Mouse (Mus musculus) heart, embryonic 16.5 days (tissue): ENCODE measurements around the gene Pdcd2l. TPM values are rescaled to one million over a fixed set of nuclear protein-coding genes. Genes with fewer than 3 reads are reported as not detected.
"Not testable (repeated sequence)": the region's sequence is repeated elsewhere in the genome, so short reads cannot be mapped to it uniquely, and the experiment has no call there.

Source experiments
- ATAC-seq: fragments of 200-750 bp; cut with Nextera tagmentation; replicated peaks from 2 replicates; pipeline ENCODE4 v1.8.0; 2017; ENCODE audit warnings: moderate number of reproducible peaks; ENCODE audit not compliant: insufficient read depth, low FRiP score; ENCODE audit errors: extremely low read depth
- H3K27ac ChIP-seq: fragments of 300-500 bp; sonication (generic); 2 replicates; pipeline ENCODE4 v1.5.1; 2014; ENCODE audit warnings: mild to moderate bottlenecking, low read length, control low read depth, moderate library complexity
- H3K27me3 ChIP-seq: fragments of 300-500 bp; sonication (generic); 2 replicates; pipeline ENCODE4 v1.6.1; 2014; ENCODE audit warnings: low read length, mixed read lengths; ENCODE audit not compliant: control insufficient read depth, insufficient read depth
- H3K36me3 ChIP-seq: fragments of 300-500 bp; sonication (generic); 2 replicates; pipeline ENCODE4 v1.6.1; 2014; ENCODE audit not compliant: control insufficient read depth, insufficient read depth
- H3K4me1 ChIP-seq: fragments of 300-500 bp; sonication (generic); 2 replicates; pipeline ENCODE4 v1.6.1; 2014; ENCODE audit warnings: low read length, mixed read lengths; ENCODE audit not compliant: control insufficient read depth, insufficient read depth
- H3K4me2 ChIP-seq: fragments of 300-500 bp; sonication (generic); 2 replicates; pipeline ENCODE4 v1.6.1; 2014; ENCODE audit warnings: low read depth, mild to moderate bottlenecking, control low read depth, low read length
- H3K4me3 ChIP-seq: fragments of 300-500 bp; sonication (generic); 2 replicates; pipeline ENCODE4 v1.5.1; 2014; ENCODE audit warnings: mild to moderate bottlenecking, control low read depth, low read length
- H3K9ac ChIP-seq: fragments of 300-500 bp; sonication (generic); 2 replicates; pipeline ENCODE4 v1.6.1; 2014; ENCODE audit warnings: low read length, control low read depth
- H3K9me3 ChIP-seq: fragments of 300-500 bp; sonication (generic); replicated peaks from 2 replicates; pipeline ENCODE4 v1.6.1; 2016; ENCODE audit warnings: low read length; ENCODE audit not compliant: control insufficient read depth
- WGBS: fragments of 180-500 bp; shearing (Covaris S2); extraction: QIAGEN DNeasy Blood & Tissue Kit; methylation state at CpG from one replicate; pipeline ENCODE4 v1.1.7; 2014; 5-methylcytosine and 5-hydroxymethylcytosine counted together
- polyA plus RNA-seq: library from polyadenylated mRNA; unstranded; fragments of >200 nt; fragmentation: Nextera tagmentation; extraction: Ambion mirVana; gene quantifications from 2 replicates; pipeline ENCODE4 v1.2.1, GENCODE M21; 2015

Gene Pdcd2l
- polyA plus RNA-seq, 1 experiment from 2014 or later, result 59.5 TPM

- WGBS, result 53% methylated on average over 3 of the region's 3 CpGs
- Histone ChIP-seq H3K9me3 (no peaks in the 10 kb centered on the region), H3K4me2 (no peak overlapping the region), H3K27ac (no peak overlapping the region), H3K4me1 (peaks cover 9% of the 10 kb centered on the region), H3K36me3 (peaks cover 29% of the 10 kb centered on the region), H3K4me3 (no peak overlapping the region), H3K27me3 (no peaks in the 10 kb centered on the region), H3K9ac (no peak overlapping the region)
- ATAC-seq, result no peak
Measured at GRCm38 (mm10) chr7:34198346-34198745, 1.9 kb upstream of the Pdcd2l start.

- H3K9ac ChIP-seq, result peak overlapping the region; percentile 87
- H3K9me3 ChIP-seq, result no peaks in the 10 kb centered on the region
- no peak overlapping the region; the same call in 1 of the 2 replicates for H3K27ac ChIP-seq
- peak overlapping the region; percentile 70 for H3K4me3 ChIP-seq
- H3K27me3 ChIP-seq, result no peaks in the 10 kb centered on the region
- H3K36me3 ChIP-seq, result peaks cover 13% of the 10 kb centered on the region
- peak overlapping the region; percentile 89 for H3K4me2 ChIP-seq
- ATAC-seq, result no peak
- 40% methylated on average over 3 of the region's 3 CpGs for WGBS
- peaks cover 6% of the 10 kb centered on the region for H3K4me1 ChIP-seq
Measured at GRCm38 (mm10) chr7:34195632-34196031, 829 bp downstream of the Pdcd2l start.

- peaks cover 28% of the 10 kb centered on the region for H3K36me3 ChIP-seq
- H3K27ac ChIP-seq, result no peak overlapping the region
- WGBS, result 86% methylated on average over 6 of the region's 6 CpGs
Measured at GRCm38 (mm10) chr7:34192825-34193224, 3.6 kb downstream of the Pdcd2l start.

GRCm38 (mm10) chr7:34189376-34189989 lies 7.0 kb downstream of the Pdcd2l start:
- no peaks in the 10 kb centered on the region for H3K4me1 ChIP-seq
- WGBS, result 81% methylated on average over 12 of the region's 12 CpGs
- H3K9ac ChIP-seq, result no peak overlapping the region
- peaks cover 53% of the 10 kb centered on the region for H3K36me3 ChIP-seq
- no peak for ATAC-seq
- H3K9me3 ChIP-seq, result no peaks in the 10 kb centered on the region
- H3K27me3 ChIP-seq, result no peaks in the 10 kb centered on the region
- H3K27ac ChIP-seq, result no peak overlapping the region
- no peak overlapping the region for H3K4me2 ChIP-seq
- no peak overlapping the region for H3K4me3 ChIP-seq

More at GRCm38 (mm10) chr7:34192825-34193224, 3.6 kb downstream of the Pdcd2l start:
- H3K4me1 ChIP-seq, result peaks cover 6% of the 10 kb centered on the region
- ATAC-seq, result no peak
- H3K9me3 ChIP-seq, result no peaks in the 10 kb centered on the region
- H3K4me2 ChIP-seq, result no peak overlapping the region
- H3K27me3 ChIP-seq, result no peaks in the 10 kb centered on the region
- no peak overlapping the region for H3K9ac ChIP-seq
- H3K4me3 ChIP-seq, result no peak overlapping the region

- Histone ChIP-seq H3K27ac (no peak overlapping the region), H3K36me3 (peaks cover 38% of the 10 kb centered on the region)
- 76% methylated on average over 3 of the region's 3 CpGs for WGBS
Measured at GRCm38 (mm10) chr7:34183794-34184193, 12.7 kb downstream of the Pdcd2l start.

GRCm38 (mm10) chr7:34183356-34183755 lies 13.1 kb downstream of the Pdcd2l start:
- peaks cover 34% of the 10 kb centered on the region for H3K36me3 ChIP-seq
- no peaks in the 10 kb centered on the region for H3K4me1 ChIP-seq
- ATAC-seq, result no peak
- H3K27me3 ChIP-seq, result no peaks in the 10 kb centered on the region
- 85% methylated on average over 13 of the region's 13 CpGs for WGBS
- H3K4me3 ChIP-seq, result no peak overlapping the region
- no peak overlapping the region for H3K4me2 ChIP-seq
- H3K27ac ChIP-seq, result no peak overlapping the region
- H3K9ac ChIP-seq, result no peak overlapping the region
- H3K9me3 ChIP-seq, result no peaks in the 10 kb centered on the region

More at GRCm38 (mm10) chr7:34183794-34184193, 12.7 kb downstream of the Pdcd2l start:
- Histone ChIP-seq H3K27me3 (no peaks in the 10 kb centered on the region), H3K9ac (no peak overlapping the region), H3K4me1 (no peaks in the 10 kb centered on the region), H3K4me3 (no peak overlapping the region), H3K4me2 (no peak overlapping the region), H3K9me3 (no peaks in the 10 kb centered on the region)
- no peak for ATAC-seq

GRCm38 (mm10) chr7:34176241-34176640 lies 20.2 kb downstream of the Pdcd2l start:
- not testable (repeated sequence) for H3K27me3 ChIP-seq, H3K9ac ChIP-seq, H3K27ac ChIP-seq, H3K4me1 ChIP-seq, H3K9me3 ChIP-seq, H3K4me3 ChIP-seq, H3K4me2 ChIP-seq, H3K36me3 ChIP-seq, ATAC-seq
- 82% methylated on average over 6 of the region's 6 CpGs for WGBS

- no peak overlapping the region for H3K4me2 ChIP-seq
- H3K27ac ChIP-seq, result no peak overlapping the region
- ATAC-seq, result no peak
Measured at GRCm38 (mm10) chr7:34172251-34172650, 24.2 kb downstream of the Pdcd2l start.

GRCm38 (mm10) chr7:34169454-34169853 lies 27.0 kb downstream of the Pdcd2l start, which contains the start of gene Uba2:
Gene Uba2, minus strand, starts transcription at chr7:34169599.
- H3K9me3 ChIP-seq, result no peaks in the 10 kb centered on the region
- WGBS, result 75% methylated on average over 3 of the region's 3 CpGs
- peak within 1 kb of the TSS; percentile 98 for H3K4me3 ChIP-seq
- H3K27me3 ChIP-seq, result no peaks in the 10 kb centered on the region
- peak within 1 kb of the TSS; percentile 87 for H3K4me2 ChIP-seq
- peaks cover 7% of the 10 kb centered on the region for H3K4me1 ChIP-seq
- H3K9ac ChIP-seq, result peak within 1 kb of the TSS; percentile 98
- peak within 1 kb of the TSS; percentile 92 for H3K27ac ChIP-seq
- peaks cover 6% of the 10 kb centered on the region for H3K36me3 ChIP-seq
- ATAC-seq, result no peak

More at GRCm38 (mm10) chr7:34172251-34172650, 24.2 kb downstream of the Pdcd2l start:
- H3K9ac ChIP-seq, result no peak overlapping the region
- H3K9me3 ChIP-seq, result no peaks in the 10 kb centered on the region
- no peak overlapping the region for H3K4me3 ChIP-seq
- no peaks in the 10 kb centered on the region for H3K36me3 ChIP-seq
- H3K27me3 ChIP-seq, result no peaks in the 10 kb centered on the region
- H3K4me1 ChIP-seq, result peaks cover 4% of the 10 kb centered on the region
- 71% methylated on average over 1 of the region's 1 CpGs for WGBS
